Mouse (Mus musculus): ENCODE results near the gene Zfp72. TPM values are rescaled to one million over a fixed set of nuclear protein-coding genes. Genes with fewer than 3 reads are reported as not detected.

The Zfp72 gene
- polyA plus RNA-seq, 1 experiment = 0.47 TPM

GRCm38 (mm10) chr13:74341036-74341435 is 49.6 kb downstream of the Zfp72 start:
- peak; percentile 49 for DNase-seq
- peaks cover 19% of the 10 kb centered on the region for H3K36me3 ChIP-seq (ENCODE audit: control insufficient read depth, insufficient read depth, low read length)
- H3K4me3 ChIP-seq (ENCODE audit: insufficient read depth, low read depth, low read length) = no peak overlapping the region
- peaks cover 2% of the 10 kb centered on the region; the same call in 1 of the 2 replicates for H3K4me1 ChIP-seq (ENCODE audit: control insufficient read depth, insufficient read depth, low read length)
- no peak for TF ChIP-seq POLR2A (IDR thresholded peaks at IDR 0.05; ENCODE audit: low read depth, low read length)
- TF ChIP-seq CTCF (conservative IDR thresholded peaks at IDR 0.05; ENCODE audit: insufficient read depth, insufficient read length, low read depth, low read length) = peak; percentile 48
- WGBS = 34% methylated on average over 3 of the region's 3 CpGs
- H3K27me3 ChIP-seq (replicated peaks; ENCODE audit: control insufficient read depth, insufficient read depth, low read length) = no peaks in the 10 kb centered on the region
- H3K27ac ChIP-seq (ENCODE audit: insufficient read depth, low read depth, low read length) = no peak overlapping the region

- no peak overlapping the region for H3K4me3 ChIP-seq (ENCODE audit: insufficient read depth, low read depth, low read length)
- no peak for TF ChIP-seq POLR2A (IDR thresholded peaks at IDR 0.05; ENCODE audit: low read depth, low read length)
- TF ChIP-seq CTCF (conservative IDR thresholded peaks at IDR 0.05; ENCODE audit: insufficient read depth, insufficient read length, low read depth, low read length) = no peak
These were observed 61.3 kb downstream of the Zfp72 start for GRCm38 (mm10) chr13:74329321-74329720.

More at GRCm38 (mm10) chr13:74329321-74329720, 61.3 kb downstream of the Zfp72 start:
- H3K27me3 ChIP-seq (replicated peaks; ENCODE audit: control insufficient read depth, insufficient read depth, low read length) = no peaks in the 10 kb centered on the region
- DNase-seq = no peak
- peaks cover 24% of the 10 kb centered on the region for H3K36me3 ChIP-seq (ENCODE audit: control insufficient read depth, insufficient read depth, low read length)
- H3K27ac ChIP-seq (ENCODE audit: insufficient read depth, low read depth, low read length) = no peak overlapping the region
- H3K4me1 ChIP-seq (ENCODE audit: control insufficient read depth, insufficient read depth, low read length) = no peaks in the 10 kb centered on the region

Other genes starting within 250 kb of the Zfp72 start
- gene Exoc3, start 182.1 kb downstream of the Zfp72 start, polyA plus RNA-seq (2012; rRNA removed) = 48.0 and 56.4 TPM in 2 replicates
- gene Ahrr, start 98.5 kb downstream of the Zfp72 start, polyA plus RNA-seq (2012; rRNA removed) = 0.55 and 0.65 TPM in 2 replicates
- 118 and 136 TPM in 2 replicates for gene Pdcd6, start 73.3 kb downstream of the Zfp72 start, polyA plus RNA-seq (2012; rRNA removed)
- 445 and 517 TPM in 2 replicates for gene Sdha, start 40.6 kb downstream of the Zfp72 start, polyA plus RNA-seq (2012; rRNA removed)
- gene Ccdc127, start 40.5 kb downstream of the Zfp72 start, polyA plus RNA-seq (2012; rRNA removed) = 3.9 and 4.5 TPM in 2 replicates
- 1.6 and 2.0 TPM in 2 replicates for gene Lrrc14b, start 26.8 kb downstream of the Zfp72 start, polyA plus RNA-seq (2012; rRNA removed)
- gene Ftl1-ps1, start 8.9 kb upstream of the Zfp72 start, polyA plus RNA-seq (2012; rRNA removed) = 92.8 and 142 TPM in 2 replicates
- 1.2 and 1.7 TPM in 2 replicates for gene Zfp825, start 103.2 kb upstream of the Zfp72 start, polyA plus RNA-seq (2012; rRNA removed)
- gene Erap1, start 248.7 kb upstream of the Zfp72 start, polyA plus RNA-seq (2012; rRNA removed) = 11.0 and 13.3 TPM in 2 replicates